Mouse (Mus musculus) retina, adult 2 months (tissue): ENCODE results near the gene Hoxa3.

Experiments used
- DNase-seq: peaks from one replicate; pipeline ENCODE4 v3.0.0-alpha.2; 2012; ENCODE audit warnings: low read depth, low spot score

Hoxa3 gene

GRCm38 (mm10) chr6:52219234-52219942 lies 6.3 kb upstream of the Hoxa3 start:
- no peak for DNase-seq

- no peak for DNase-seq
Measured at GRCm38 (mm10) chr6:52218643-52219215, 5.6 kb upstream of the Hoxa3 start.

- DNase-seq, result no peak
Measured at GRCm38 (mm10) chr6:52217895-52218642, 4.9 kb upstream of the Hoxa3 start.

- no peak for DNase-seq
Measured at GRCm38 (mm10) chr6:52217459-52217768, 4.3 kb upstream of the Hoxa3 start.

- DNase-seq, result no peak
Measured at GRCm38 (mm10) chr6:52216691-52217458, 3.7 kb upstream of the Hoxa3 start.

GRCm38 (mm10) chr6:52215771-52216535 lies 2.8 kb upstream of the Hoxa3 start:
- no peak for DNase-seq

DNA sequence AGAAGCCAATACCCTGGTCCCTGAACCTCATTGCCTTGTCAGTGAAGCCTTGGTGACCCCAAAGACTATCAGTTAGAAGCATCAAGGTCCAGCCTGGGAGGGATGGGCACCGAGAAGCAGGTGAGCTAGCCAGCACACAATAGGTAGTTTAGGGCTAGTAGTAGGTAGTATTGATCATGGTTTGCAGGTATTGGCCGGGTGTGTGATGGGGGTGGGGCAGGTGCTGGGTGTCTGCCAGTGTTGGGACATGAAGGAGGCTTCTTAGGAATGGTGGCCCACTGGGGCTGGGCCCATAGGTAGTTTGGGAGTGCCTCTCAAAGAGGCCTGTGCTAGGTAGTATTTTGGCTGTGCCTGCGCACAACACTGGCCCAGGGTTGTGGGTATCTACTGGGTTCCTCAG lies 1.9 kb upstream of the Hoxa3 start:
- no peak for DNase-seq

DNA sequence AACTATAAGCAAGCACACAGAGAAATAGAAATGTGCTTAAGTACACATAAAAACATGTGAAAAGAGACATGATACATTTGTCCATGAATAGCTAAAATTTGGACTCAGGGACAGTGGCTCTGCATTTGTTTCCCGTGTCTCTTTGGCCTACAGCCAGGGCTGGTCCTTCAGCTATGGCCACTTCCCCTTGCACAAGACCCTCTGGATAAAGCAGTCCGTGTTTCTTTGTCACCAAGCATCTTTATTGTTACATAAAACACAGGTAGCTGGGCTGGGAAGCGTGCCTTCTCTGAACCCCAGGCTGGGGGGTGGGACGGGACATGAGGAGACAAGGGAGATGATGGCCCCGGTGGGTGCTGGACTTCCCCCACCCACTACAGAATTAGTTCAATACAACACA lies 1.1 kb upstream of the Hoxa3 start:
- no peak for DNase-seq

GRCm38 (mm10) chr6:52212556-52213118 lies 499 bp downstream of the Hoxa3 start:
- no peak for DNase-seq

- DNase-seq, result no peak
Measured at GRCm38 (mm10) chr6:52211961-52212360, 1.2 kb downstream of the Hoxa3 start.

DNA sequence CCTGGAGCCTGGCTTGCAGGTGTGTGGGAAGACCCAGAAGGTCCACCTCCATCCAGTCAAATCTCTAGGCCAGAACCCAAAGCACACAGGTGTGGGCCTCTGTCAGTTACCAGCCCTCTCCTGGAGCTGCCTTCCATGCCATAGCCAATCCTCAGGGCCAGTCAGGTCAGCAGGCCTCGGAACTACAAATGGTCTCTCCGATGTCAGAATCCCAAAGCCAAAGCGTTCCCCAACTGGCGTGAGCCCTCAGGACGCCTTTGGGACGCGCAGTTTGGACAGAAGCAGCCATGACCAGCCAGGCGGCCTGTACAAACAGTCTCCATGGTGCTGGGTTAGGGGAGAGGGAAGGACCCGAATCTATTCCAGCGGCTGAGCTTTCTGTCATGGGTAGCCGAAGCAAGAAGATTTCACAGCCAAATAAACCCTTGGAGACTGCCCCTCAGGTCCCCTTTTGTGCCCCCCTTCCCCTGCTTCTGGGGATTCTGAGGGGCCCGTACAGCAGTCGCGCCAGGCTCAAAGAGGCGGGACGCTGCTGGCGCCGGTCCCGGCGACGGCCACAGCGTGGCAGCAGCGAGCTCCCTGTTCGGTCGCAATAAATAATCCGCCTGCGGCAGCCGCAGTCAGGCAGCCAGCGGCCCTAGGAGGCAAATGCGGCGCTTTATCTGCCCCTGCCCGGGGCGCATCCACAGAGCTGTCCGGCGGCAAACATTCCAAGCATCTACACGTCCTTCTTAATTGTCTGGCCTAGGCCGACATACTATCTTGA lies 1.8 kb downstream of the Hoxa3 start:
- DNase-seq, result no peak

GRCm38 (mm10) chr6:52209685-52210046 lies 3.5 kb downstream of the Hoxa3 start:
- no peak for DNase-seq

DNA sequence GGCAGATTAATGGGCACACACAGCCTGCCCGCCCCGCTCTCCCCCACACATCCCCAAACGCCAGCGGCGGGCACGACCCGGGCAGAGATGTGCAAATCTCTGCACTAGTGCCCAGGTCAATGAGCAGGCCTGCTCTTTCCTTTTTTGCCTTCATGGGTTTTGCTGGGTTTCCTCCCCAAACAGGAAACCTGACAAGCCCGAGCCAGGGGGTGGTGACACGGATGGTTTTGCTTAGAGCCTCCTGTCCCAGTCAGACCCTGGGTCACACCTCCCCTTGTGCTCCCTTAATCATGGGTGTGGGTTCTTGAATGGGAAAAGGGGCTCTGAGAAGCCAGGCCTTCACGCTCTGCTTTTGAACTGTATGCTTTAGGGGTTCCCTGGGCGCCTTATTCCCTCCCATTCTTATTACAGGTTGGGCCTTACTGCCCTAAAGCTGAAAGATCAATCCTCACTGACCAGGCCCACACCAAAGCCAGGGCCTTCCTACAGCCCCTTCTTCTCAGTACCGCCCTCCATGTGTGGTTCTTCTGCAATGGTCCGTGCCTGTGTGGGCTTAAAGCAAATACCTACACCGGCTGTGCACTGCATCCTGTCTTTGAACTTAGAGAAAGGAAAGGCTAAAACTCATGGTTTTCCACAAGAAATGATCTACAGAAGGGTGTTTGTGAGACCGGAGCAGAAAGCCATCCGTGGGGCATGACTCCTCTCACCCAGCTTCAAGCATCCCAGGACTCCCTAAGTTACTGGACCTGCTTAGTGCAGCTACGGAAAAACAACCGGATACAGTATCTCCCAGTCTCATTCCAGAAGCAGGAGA lies 4.1 kb downstream of the Hoxa3 start:
- DNase-seq, result no peak

- no peak for DNase-seq
Measured at GRCm38 (mm10) chr6:52208072-52208867, 4.9 kb downstream of the Hoxa3 start, which contains the start of gene Hoxa6. Gene Hoxa6, minus strand, starts transcription at chr6:52208722.

DNA sequence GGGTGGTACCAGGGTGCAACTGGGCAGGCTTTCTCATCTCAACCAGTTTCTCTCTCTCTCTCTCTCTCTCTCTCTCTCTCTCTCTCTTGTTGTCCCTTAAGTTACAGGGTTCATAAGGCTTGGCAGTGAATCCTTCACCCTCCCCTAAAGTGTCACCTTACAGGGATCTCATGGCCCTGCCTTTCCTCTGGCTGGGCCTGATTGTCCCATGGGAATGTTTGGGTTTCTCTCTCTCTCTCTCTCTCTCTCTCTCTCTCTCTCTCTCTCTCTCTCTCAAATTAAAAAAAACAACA lies 5.5 kb downstream of the Hoxa3 start:
- no peak for DNase-seq

DNA sequence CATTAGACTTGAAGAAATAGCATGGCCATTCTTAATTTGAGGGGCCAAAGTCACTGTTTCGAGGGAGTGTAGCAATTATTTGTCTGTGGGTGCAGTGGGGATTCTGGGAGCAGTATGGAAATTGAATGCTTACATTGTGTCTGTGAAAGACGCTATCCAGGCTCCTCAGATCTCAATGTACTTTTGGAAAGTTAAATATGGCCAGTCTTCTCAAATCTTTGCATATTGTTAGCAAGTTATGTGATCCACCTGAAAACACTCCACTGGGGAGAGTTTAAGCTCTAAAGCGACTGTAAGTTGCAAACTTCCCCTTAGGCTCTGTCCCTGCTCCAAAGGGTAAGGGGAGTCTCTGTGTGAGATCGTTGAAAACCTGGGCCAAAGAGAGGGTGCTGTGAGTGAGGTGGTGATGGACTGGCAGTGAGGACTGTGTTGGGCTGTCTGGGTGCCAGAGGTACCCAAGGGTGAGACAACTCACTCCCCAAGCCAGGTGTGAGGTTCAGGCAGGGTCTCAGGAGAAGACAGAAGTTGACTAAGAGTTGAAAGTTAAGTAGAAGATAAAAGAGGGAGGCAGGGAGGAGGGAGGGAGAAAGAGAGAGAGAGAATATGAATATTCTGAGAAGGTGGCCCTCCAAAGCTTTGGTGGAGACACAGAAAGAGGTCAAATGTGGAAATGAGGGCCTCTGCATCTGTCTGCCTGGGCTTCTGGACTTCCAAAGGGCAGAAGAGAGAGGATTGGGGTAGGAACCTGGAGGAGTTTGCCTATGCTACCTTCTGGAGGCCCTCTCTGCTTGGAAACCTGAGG lies 6.1 kb downstream of the Hoxa3 start:
- DNase-seq, result no peak

- no peak for DNase-seq
Measured at GRCm38 (mm10) chr6:52205638-52206621, 7.2 kb downstream of the Hoxa3 start.
